Comparison of ENCODE assay signal across 22 mouse cellular contexts in genomic region chr2:167856020-167856419, GRCm38 (mm10).
DNase-seq lines count a peak whose midpoint lies in the region; ATAC-seq lines count a peak whose summit lies in the region.
"Had no signal": no experiment of that assay in that cellular context is flagged by ENCODE, and none has a peak within 500 bp of the region (broad histone marks: within the 10 kb centered on the region; RNA-seq: fewer than 3 reads in every experiment).

No protein-coding gene starts in this region.

- H3K27ac ChIP-seq in heart, embryonic 10.5 days = peak overlapping the region; percentile 53; the same call in 1 of the 2 replicates
- peak overlapping the region; percentile 53; the same call in 1 of the 2 replicates for H3K27ac ChIP-seq in liver, embryonic 16.5 days (ENCODE audit: low read length)
- H3K27ac ChIP-seq in liver, embryonic 12.5 days = no peak overlapping the region
- H3K27ac ChIP-seq in limb, embryonic 10.5 days = peak overlapping the region; percentile 64
- H3K27ac ChIP-seq: layer of hippocampus, adult 2 months; limb, embryonic 15.5 days; midbrain, embryonic 15.5 days; neural tube, embryonic 12.5 days had no signal

- 0 out of 2 replicates have a peak, but pooled peaks cover 3% of the 10 kb centered on the region for H3K9me3 ChIP-seq in heart, embryonic 10.5 days
- no peaks in the 10 kb centered on the region for H3K9me3 ChIP-seq in liver, embryonic 16.5 days (replicated peaks; ENCODE audit: control insufficient read depth, low read length)
- no peaks in the 10 kb centered on the region for H3K9me3 ChIP-seq in liver, embryonic 12.5 days (replicated peaks)
- H3K9me3 ChIP-seq in limb, embryonic 10.5 days (replicated peaks) = no peaks in the 10 kb centered on the region
- H3K9me3 ChIP-seq: G1E; limb, embryonic 15.5 days; midbrain, embryonic 15.5 days; neural tube, embryonic 12.5 days had no signal

- no peak overlapping the region for H3K4me3 ChIP-seq in heart, embryonic 10.5 days
- H3K4me3 ChIP-seq in liver, embryonic 16.5 days (ENCODE audit: low read depth, low read length) = no peak overlapping the region
- H3K4me3 ChIP-seq in liver, embryonic 12.5 days = no peak overlapping the region
- no peak overlapping the region for H3K4me3 ChIP-seq in limb, embryonic 10.5 days
- H3K4me3 ChIP-seq: layer of hippocampus, adult 2 months; limb, embryonic 15.5 days; midbrain, embryonic 15.5 days; neural tube, embryonic 12.5 days had no signal

- H3K4me2 ChIP-seq in liver, embryonic 16.5 days (ENCODE audit: low read depth, low read length) = no peak overlapping the region
- H3K4me2 ChIP-seq in liver, embryonic 12.5 days = no peak overlapping the region
- H3K4me2 ChIP-seq: heart, embryonic 11.5 days; limb, embryonic 15.5 days; lung, embryonic 14.5 days; midbrain, embryonic 15.5 days; neural tube, embryonic 12.5 days had no signal

- no peaks in the 10 kb centered on the region for H3K36me3 ChIP-seq in heart, embryonic 10.5 days
- no peaks in the 10 kb centered on the region for H3K36me3 ChIP-seq in liver, embryonic 16.5 days (ENCODE audit: control insufficient read depth, insufficient read depth)
- no peaks in the 10 kb centered on the region for H3K36me3 ChIP-seq in liver, embryonic 12.5 days
- no peaks in the 10 kb centered on the region for H3K36me3 ChIP-seq in limb, embryonic 10.5 days
- H3K36me3 ChIP-seq: G1E; limb, embryonic 15.5 days; midbrain, embryonic 15.5 days; neural tube, embryonic 12.5 days had no signal

- ATAC-seq in liver, embryonic 16.5 days (ENCODE audit: low read depth) = peak; percentile 46
- no peak for ATAC-seq in liver, embryonic 12.5 days
- ATAC-seq: forebrain, postnatal 0 days; midbrain, embryonic 15.5 days had no signal

- H3K9ac ChIP-seq in liver, embryonic 16.5 days (ENCODE audit: low read depth, low read length) = no peak overlapping the region
- H3K9ac ChIP-seq in liver, embryonic 12.5 days = no peak overlapping the region
- H3K9ac ChIP-seq: forebrain, postnatal 0 days; limb, embryonic 15.5 days; lung, embryonic 14.5 days; midbrain, embryonic 15.5 days; neural tube, embryonic 12.5 days had no signal

- peaks cover 76% of the 10 kb centered on the region for H3K4me1 ChIP-seq in heart, embryonic 10.5 days
- peaks cover 23% of the 10 kb centered on the region for H3K4me1 ChIP-seq in liver, embryonic 16.5 days (ENCODE audit: control insufficient read depth, low read depth, low read length)
- peaks cover 43% of the 10 kb centered on the region for H3K4me1 ChIP-seq in liver, embryonic 12.5 days
- H3K4me1 ChIP-seq in limb, embryonic 10.5 days = peaks cover 76% of the 10 kb centered on the region
- H3K4me1 ChIP-seq: midbrain, embryonic 15.5 days had no signal

- 0 out of 2 replicates have a peak, but pooled peaks cover 4% of the 10 kb centered on the region for H3K27me3 ChIP-seq in heart, embryonic 10.5 days (ENCODE audit: insufficient read depth, poor library complexity, severe bottlenecking)
- H3K27me3 ChIP-seq in liver, embryonic 16.5 days (ENCODE audit: control insufficient read depth, insufficient read depth, low read depth, low read length) = no peaks in the 10 kb centered on the region; the same call in 1 of the 2 replicates
- H3K27me3 ChIP-seq in liver, embryonic 12.5 days (replicated peaks) = peaks cover 42% of the 10 kb centered on the region
- H3K27me3 ChIP-seq in limb, embryonic 10.5 days (ENCODE audit: low read depth, poor library complexity, severe bottlenecking) = no peaks in the 10 kb centered on the region
- H3K27me3 ChIP-seq: limb, embryonic 15.5 days; midbrain, embryonic 15.5 days; neural tube, embryonic 12.5 days had no signal

- 67% methylated on average over 3 of the region's 3 CpGs for WGBS in heart, embryonic 10.5 days
- 45% methylated on average over 3 of the region's 3 CpGs for WGBS in liver, embryonic 16.5 days (ENCODE audit: insufficient replicate concordance)
- 46% methylated on average over 3 of the region's 3 CpGs for WGBS in liver, embryonic 12.5 days (ENCODE audit: insufficient replicate concordance)
- WGBS in limb, embryonic 10.5 days = 79% methylated on average over 3 of the region's 3 CpGs

- intact Hi-C loops in heart, postnatal 10 days (cut with DNase I) = no loop called here
- intact Hi-C loops in left cerebral cortex, postnatal 36 days (cut with DNase I) = no loop called here

- DNase-seq in heart, embryonic 10.5 days (ENCODE audit: low spot score) = no peak
- no peak for DNase-seq in heart, postnatal 10 days
- DNase-seq in limb, embryonic 10.5 days (ENCODE audit: low spot score) = no peak
- no peak for DNase-seq in left cerebral cortex, postnatal 36 days (ENCODE audit: low spot score in 2 of 2)
- DNase-seq in urinary bladder, postnatal 25 days (ENCODE audit: low spot score) = no peak
- DNase-seq: adrenal gland, postnatal 36 days; B cell, adult 2 months; cerebellum, adult 9-10 months; forebrain, postnatal 0 days; kidney, postnatal 10 days; lung, embryonic 14.5 days; lung, postnatal 36 days; right cerebral cortex, postnatal 14 days; thymus, adult 2 months had no signal
